Mouse (Mus musculus) stomach, postnatal 0 days (tissue): ENCODE measurements around the gene Acot2. TPM values are rescaled to one million over a fixed set of nuclear protein-coding genes. Genes with fewer than 3 reads are reported as not detected.

ENCODE experiments used
- ATAC-seq: fragments of 200-750 bp; cut with Nextera tagmentation; 2 replicates; pipeline ENCODE4 v1.8.0; 2017; ENCODE audit not compliant: low FRiP score, low TSS enrichment
- DNase-seq: peaks from one replicate; pipeline ENCODE4 v3.0.0-alpha.2; 2016; ENCODE audit warnings: low spot score
- H3K27ac ChIP-seq: fragments of 300-500 bp; sonication (generic); replicated peaks from 2 replicates; pipeline ENCODE4 v1.5.1; 2014; ENCODE audit warnings: mild to moderate bottlenecking, control low read depth
- H3K27me3 ChIP-seq: fragments of 300-500 bp; sonication (generic); 2 replicates; pipeline ENCODE4 v1.6.1; 2014; ENCODE audit warnings: low read length; ENCODE audit not compliant: control insufficient read depth, insufficient read depth
- H3K36me3 ChIP-seq: fragments of 300-500 bp; sonication (generic); 2 replicates; pipeline ENCODE4 v1.6.1; 2014; ENCODE audit warnings: low read length, mixed read lengths; ENCODE audit not compliant: control insufficient read depth, insufficient read depth
- H3K4me1 ChIP-seq: fragments of 300-500 bp; sonication (generic); replicated peaks from 2 replicates; pipeline ENCODE4 v1.6.1; 2014; ENCODE audit warnings: antibody characterized with exemption; ENCODE audit not compliant: control insufficient read depth, insufficient read depth
- H3K4me2 ChIP-seq: fragments of 300-500 bp; sonication (generic); replicated peaks from 2 replicates; pipeline ENCODE4 v1.6.1; 2014; ENCODE audit warnings: low read depth, mild to moderate bottlenecking, control low read depth, moderate library complexity
- H3K4me3 ChIP-seq: fragments of 300-500 bp; sonication (generic); 2 replicates; pipeline ENCODE4 v1.5.1; 2014; ENCODE audit warnings: low read depth, low read length, control low read depth
- H3K9ac ChIP-seq: fragments of 300-500 bp; sonication (generic); 2 replicates; pipeline ENCODE4 v1.6.1; 2014; ENCODE audit warnings: mild to moderate bottlenecking, low read length, control low read depth, mixed read lengths
- H3K9me3 ChIP-seq: fragments of 300-500 bp; sonication (generic); 2 replicates; pipeline ENCODE4 v1.6.1; 2016; ENCODE audit warnings: low read length; ENCODE audit not compliant: control insufficient read depth
- CTCF ChIP-seq: IDR thresholded peaks from 2 replicates; pipeline ENCODE4 v1.5.1; 2016; ENCODE audit warnings: antibody characterized with exemption, low read depth, mild to moderate bottlenecking, moderate library complexity
- EP300 ChIP-seq: optimal IDR thresholded peaks from 2 replicates; pipeline ENCODE3; 2016; ENCODE audit warnings: antibody characterized with exemption
- WGBS: fragments of 180-500 bp; shearing (Covaris S2); extraction: QIAGEN DNeasy Blood & Tissue Kit; methylation state at CpG from one replicate; pipeline ENCODE4 v1.1.7; 2014; 5-methylcytosine and 5-hydroxymethylcytosine counted together
- polyA plus RNA-seq: library from polyadenylated mRNA; unstranded; fragments of >200 nt; fragmentation: Nextera tagmentation; extraction: Ambion mirVana; gene quantifications from 2 replicates; pipeline ENCODE4 v1.2.1, GENCODE M21; 2015

Gene Acot2
- polyA plus RNA-seq, 1 experiment from 2014 or later = 45.6 TPM

- H3K27ac ChIP-seq = no peak overlapping the region
- no peaks in the 10 kb centered on the region for H3K27me3 ChIP-seq
- DNase-seq = no peak
- no peaks in the 10 kb centered on the region for H3K4me1 ChIP-seq
- no peak overlapping the region for H3K4me2 ChIP-seq
- WGBS = 85% methylated on average over 9 of the region's 9 CpGs
- H3K36me3 ChIP-seq = no peaks in the 10 kb centered on the region
- TF ChIP-seq CTCF = no peak
- no peak for TF ChIP-seq EP300
- ATAC-seq = no peak
- no peaks in the 10 kb centered on the region for H3K9me3 ChIP-seq
- H3K4me3 ChIP-seq = no peak overlapping the region
- no peak overlapping the region for H3K9ac ChIP-seq
Measured at GRCm38 (mm10) chr12:83958278-83958677, 29.4 kb upstream of the Acot2 start.

GRCm38 (mm10) chr12:83965235-83965634 is 22.4 kb upstream of the Acot2 start:
- Histone ChIP-seq H3K27me3 (no peaks in the 10 kb centered on the region), H3K4me3 (no peak overlapping the region), H3K4me2 (no peak overlapping the region), H3K4me1 (no peaks in the 10 kb centered on the region), H3K27ac (no peak overlapping the region), H3K9ac (no peak overlapping the region), H3K36me3 (no peaks in the 10 kb centered on the region), H3K9me3 (no peaks in the 10 kb centered on the region)
- no peak for DNase-seq
- no peak for TF ChIP-seq CTCF
- no peak for TF ChIP-seq EP300
- no peak for ATAC-seq
- 81% methylated on average over 7 of the region's 7 CpGs for WGBS

- no peaks in the 10 kb centered on the region for H3K36me3 ChIP-seq
- H3K4me1 ChIP-seq = no peaks in the 10 kb centered on the region
- H3K4me3 ChIP-seq = no peak overlapping the region
- H3K27ac ChIP-seq = no peak overlapping the region
- ATAC-seq (peak; percentile 74), DNase-seq (peak; percentile 48)
- H3K4me2 ChIP-seq = no peak overlapping the region
- WGBS = 34% methylated on average over 2 of the region's 2 CpGs
- no peak overlapping the region for H3K9ac ChIP-seq
- H3K27me3 ChIP-seq = no peaks in the 10 kb centered on the region
- peak; percentile 84 for TF ChIP-seq CTCF
- no peak for TF ChIP-seq EP300
- H3K9me3 ChIP-seq = no peaks in the 10 kb centered on the region
Measured at GRCm38 (mm10) chr12:83972117-83972516, 15.5 kb upstream of the Acot2 start.

GRCm38 (mm10) chr12:83978862-83979261 is 8.8 kb upstream of the Acot2 start:
- Histone ChIP-seq H3K9ac (no peak overlapping the region), H3K9me3 (no peaks in the 10 kb centered on the region), H3K4me2 (no peak overlapping the region), H3K4me1 (no peaks in the 10 kb centered on the region), H3K27me3 (no peaks in the 10 kb centered on the region), H3K36me3 (no peaks in the 10 kb centered on the region), H3K27ac (no peak overlapping the region), H3K4me3 (no peak overlapping the region)
- no peak for DNase-seq
- WGBS = 87% methylated on average over 6 of the region's 6 CpGs
- TF ChIP-seq EP300 = no peak
- no peak for TF ChIP-seq CTCF
- ATAC-seq = no peak

- Histone ChIP-seq H3K4me2 (no peak overlapping the region), H3K9me3 (no peaks in the 10 kb centered on the region), H3K27me3 (no peaks in the 10 kb centered on the region), H3K4me1 (no peaks in the 10 kb centered on the region), H3K36me3 (no peaks in the 10 kb centered on the region), H3K27ac (no peak overlapping the region), H3K9ac (no peak overlapping the region), H3K4me3 (no peak overlapping the region)
- DNase-seq (no peak), ATAC-seq (no peak)
- 81% methylated on average over 4 of the region's 4 CpGs for WGBS
- TF ChIP-seq EP300 (no peak), CTCF (no peak)
Measured at GRCm38 (mm10) chr12:83981615-83982014, 6.0 kb upstream of the Acot2 start.

GRCm38 (mm10) chr12:83984752-83985151 is 2.9 kb upstream of the Acot2 start, which contains the start of gene Heatr4:
Heatr4 (minus strand) TSS chr12:83984852.
- H3K4me1 ChIP-seq = no peaks in the 10 kb centered on the region
- no peaks in the 10 kb centered on the region for H3K36me3 ChIP-seq
- no peak for ATAC-seq
- no peak within 1 kb of the TSS for H3K9ac ChIP-seq
- no peak within 1 kb of the TSS for H3K4me2 ChIP-seq
- TF ChIP-seq CTCF = no peak
- TF ChIP-seq EP300 = no peak
- no peak within 1 kb of the TSS for H3K4me3 ChIP-seq
- no peaks in the 10 kb centered on the region for H3K9me3 ChIP-seq
- H3K27me3 ChIP-seq = no peaks in the 10 kb centered on the region
- no peak within 1 kb of the TSS for H3K27ac ChIP-seq
- DNase-seq = no peak
- WGBS = 69% methylated on average over 3 of the region's 4 CpGs
